ENCODE assay signal across 28 mouse cellular contexts in the genomic region with DNA sequence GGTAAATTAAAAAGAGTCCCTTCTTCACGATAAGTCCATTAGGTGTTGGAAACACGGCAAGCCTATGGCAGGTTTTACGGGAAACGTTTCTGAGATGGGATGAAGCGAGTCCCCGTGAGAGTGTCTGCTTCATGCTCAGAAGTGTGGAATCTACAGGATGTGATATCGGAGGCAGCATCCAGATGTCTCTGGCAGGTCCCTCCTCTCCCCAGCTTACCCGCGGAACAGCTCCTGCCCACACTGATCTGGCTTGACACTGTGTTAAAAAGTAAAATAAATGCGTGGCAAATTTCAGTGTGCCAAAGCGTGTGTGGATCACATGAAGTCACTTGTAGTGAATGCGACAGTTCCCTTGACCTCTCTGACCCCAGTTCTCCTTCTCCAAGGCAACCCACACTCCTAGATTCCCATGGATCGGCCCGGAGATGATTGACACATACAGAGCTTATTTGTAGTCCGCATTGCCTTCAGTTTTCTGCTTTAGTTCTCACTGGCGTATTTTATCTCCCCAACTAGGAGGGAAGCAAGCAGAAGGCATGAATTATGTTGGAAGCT.
A peak's percentile ranks its signal among the peaks of the same experiment; 100 is the strongest.
DNase-seq lines count a peak whose midpoint lies in the region; ATAC-seq and TF ChIP-seq lines count a peak whose summit lies in the region.
"Had no signal": no experiment of that assay in that cellular context is flagged by ENCODE, and none has a peak within 500 bp of the region (broad histone marks: within the 10 kb centered on the region; RNA-seq: fewer than 3 reads in every experiment).

No protein-coding gene starts in this region.

- no peak overlapping the region for H3K27ac ChIP-seq in forebrain, embryonic 16.5 days (ENCODE audit: low read length)
- H3K27ac ChIP-seq in forebrain, embryonic 10.5 days = no peak overlapping the region
- H3K27ac ChIP-seq in midbrain, embryonic 14.5 days (replicated peaks; ENCODE audit: low read depth, low read length) = no peak overlapping the region; the same call in 1 of the 2 replicates
- H3K27ac ChIP-seq in midbrain, embryonic 10.5 days (replicated peaks) = no peak overlapping the region
- peak overlapping the region; percentile 52 for H3K27ac ChIP-seq in olfactory bulb, adult 2 months (ENCODE audit: insufficient read depth, low read depth, low read length)
- H3K27ac ChIP-seq: embryonic facial prominence, embryonic 12.5 days; kidney, embryonic 15.5 days; liver, embryonic 14.5 days; neural tube, embryonic 12.5 days had no signal

- H3K9ac ChIP-seq in forebrain, embryonic 16.5 days (replicated peaks; ENCODE audit: low read depth, low read length) = no peak overlapping the region
- H3K9ac ChIP-seq in midbrain, embryonic 14.5 days (replicated peaks; ENCODE audit: low read length) = no peak overlapping the region
- H3K9ac ChIP-seq: embryonic facial prominence, embryonic 12.5 days; heart, embryonic 12.5 days; kidney, embryonic 15.5 days; liver, embryonic 14.5 days; neural tube, embryonic 12.5 days had no signal

- 65% methylated on average over 16 of the region's 16 CpGs for WGBS in forebrain, embryonic 16.5 days
- WGBS in forebrain, embryonic 10.5 days = 90% methylated on average over 16 of the region's 16 CpGs
- 52% methylated on average over 16 of the region's 16 CpGs for WGBS in midbrain, embryonic 14.5 days
- WGBS in midbrain, embryonic 10.5 days = 84% methylated on average over 16 of the region's 16 CpGs
- WGBS in olfactory bulb, adult 2 months = 43% methylated on average over 16 of the region's 16 CpGs

- TF ChIP-seq POLR2A in olfactory bulb, adult 2 months (IDR thresholded peaks at IDR 0.05; ENCODE audit: insufficient read depth, low read depth, low read length) = no peak

- H3K36me3 ChIP-seq in forebrain, embryonic 16.5 days (ENCODE audit: control insufficient read depth, insufficient read depth) = no peaks in the 10 kb centered on the region
- no peaks in the 10 kb centered on the region for H3K36me3 ChIP-seq in forebrain, embryonic 10.5 days (replicated peaks)
- H3K36me3 ChIP-seq in midbrain, embryonic 14.5 days (ENCODE audit: control insufficient read depth, insufficient read depth, low read length) = no peaks in the 10 kb centered on the region
- H3K36me3 ChIP-seq in midbrain, embryonic 10.5 days = no peaks in the 10 kb centered on the region
- H3K36me3 ChIP-seq: embryonic facial prominence, embryonic 12.5 days; G1E; heart, embryonic 12.5 days; kidney, embryonic 15.5 days; neural tube, embryonic 12.5 days had no signal

- TF ChIP-seq CTCF in olfactory bulb, adult 2 months (IDR thresholded peaks at IDR 0.05; ENCODE audit: insufficient read depth, low read depth, low read length) = no peak

- H3K4me2 ChIP-seq in forebrain, embryonic 16.5 days (ENCODE audit: low read length) = no peak overlapping the region
- H3K4me2 ChIP-seq in midbrain, embryonic 14.5 days (ENCODE audit: low read length) = no peak overlapping the region
- H3K4me2 ChIP-seq: embryonic facial prominence, embryonic 12.5 days; heart, embryonic 12.5 days; kidney, embryonic 15.5 days; midbrain, embryonic 11.5 days; neural tube, embryonic 12.5 days had no signal

- no peaks in the 10 kb centered on the region for H3K27me3 ChIP-seq in forebrain, embryonic 16.5 days (replicated peaks; ENCODE audit: control insufficient read depth, insufficient read depth, low read length)
- H3K27me3 ChIP-seq in forebrain, embryonic 10.5 days (ENCODE audit: poor library complexity, severe bottlenecking) = no peaks in the 10 kb centered on the region
- no peaks in the 10 kb centered on the region for H3K27me3 ChIP-seq in midbrain, embryonic 14.5 days (ENCODE audit: control insufficient read depth, insufficient read depth, low read length)
- H3K27me3 ChIP-seq in midbrain, embryonic 10.5 days (ENCODE audit: low read depth, poor library complexity, severe bottlenecking) = no peaks in the 10 kb centered on the region
- H3K27me3 ChIP-seq: embryonic facial prominence, embryonic 12.5 days; kidney, embryonic 15.5 days; neural tube, embryonic 12.5 days had no signal

- no peak for DNase-seq in forebrain, embryonic 10.5 days (ENCODE audit: extremely low spot score, low spot score)
- DNase-seq in midbrain, embryonic 14.5 days = peak; percentile 30
- no peak for DNase-seq in midbrain, embryonic 10.5 days (ENCODE audit: low spot score)
- DNase-seq in brain, adult 2 months (ENCODE audit: low read depth, low spot score) = peak; percentile 62
- no peak for DNase-seq in spleen, postnatal 10 days (ENCODE audit: low spot score in 2 of 2)
- DNase-seq: adrenal gland, adult 8-10 months; cerebellum, adult 9-10 months; cerebellum, postnatal 36 days; gastrocnemius, postnatal 25 days; heart, adult 18-20 months; heart, postnatal 4 days; kidney, adult 11 months; kidney, postnatal 25 days; liver; lung, adult 2 months; lung, postnatal 14 days; right cerebral cortex, postnatal 4 days; thymus, postnatal 4 days had no signal

- ATAC-seq in forebrain, embryonic 16.5 days = peak; percentile 8; the same call in 1 of the 2 replicates
- no peak for ATAC-seq in midbrain, embryonic 14.5 days (ENCODE audit: low FRiP score, low TSS enrichment)
- ATAC-seq: inflammation-experienced regulatory T-cells, adult 6 months had no signal

- H3K4me3 ChIP-seq in forebrain, embryonic 16.5 days (replicated peaks; ENCODE audit: low read length) = no peak overlapping the region
- H3K4me3 ChIP-seq in forebrain, embryonic 10.5 days = no peak overlapping the region
- no peak overlapping the region for H3K4me3 ChIP-seq in midbrain, embryonic 14.5 days (replicated peaks; ENCODE audit: low read depth, low read length)
- H3K4me3 ChIP-seq in midbrain, embryonic 10.5 days = no peak overlapping the region
- H3K4me3 ChIP-seq in olfactory bulb, adult 2 months (ENCODE audit: insufficient read depth, low read depth, low read length) = no peak overlapping the region
- H3K4me3 ChIP-seq: embryonic facial prominence, embryonic 12.5 days; heart, embryonic 12.5 days; kidney, embryonic 15.5 days; neural tube, embryonic 12.5 days had no signal

- H3K4me1 ChIP-seq in forebrain, embryonic 16.5 days (replicated peaks; ENCODE audit: control insufficient read depth, insufficient read depth, low read length) = peaks cover 28% of the 10 kb centered on the region
- H3K4me1 ChIP-seq in forebrain, embryonic 10.5 days = 0 out of 2 replicates have a peak, but pooled peaks cover 5% of the 10 kb centered on the region
- H3K4me1 ChIP-seq in midbrain, embryonic 14.5 days (ENCODE audit: control insufficient read depth, insufficient read depth, low read length) = peaks cover 14% of the 10 kb centered on the region; the same call in 1 of the 2 replicates
- peaks cover 24% of the 10 kb centered on the region for H3K4me1 ChIP-seq in midbrain, embryonic 10.5 days
- H3K4me1 ChIP-seq in olfactory bulb, adult 2 months (ENCODE audit: control insufficient read depth, insufficient read depth, low read length) = peaks cover 31% of the 10 kb centered on the region
- H3K4me1 ChIP-seq: embryonic facial prominence, embryonic 12.5 days; heart, embryonic 12.5 days; kidney, embryonic 15.5 days had no signal

- H3K9me3 ChIP-seq in forebrain, embryonic 16.5 days (ENCODE audit: control insufficient read depth, low read length) = no peaks in the 10 kb centered on the region
- no peaks in the 10 kb centered on the region for H3K9me3 ChIP-seq in forebrain, embryonic 10.5 days
- no peaks in the 10 kb centered on the region for H3K9me3 ChIP-seq in midbrain, embryonic 14.5 days (ENCODE audit: control insufficient read depth, low read length)
- H3K9me3 ChIP-seq in midbrain, embryonic 10.5 days (replicated peaks) = no peaks in the 10 kb centered on the region
- H3K9me3 ChIP-seq: embryonic facial prominence, embryonic 12.5 days; heart, embryonic 12.5 days; kidney, embryonic 15.5 days; neural tube, embryonic 12.5 days had no signal

Comparison
In these comparisons a context has a peak if more than half of its experiments do, and no peak if none do; other contexts are left out.
1. DNase-seq: peak in midbrain, embryonic 14.5 days (single experiment) and brain, adult 2 months (single experiment); none in forebrain, embryonic 10.5 days (single experiment), midbrain, embryonic 10.5 days (single experiment) and spleen, postnatal 10 days (0 of 2).